Mouse (Mus musculus) activated CD4-positive, CD25-positive, alpha-beta regulatory T cell (primary cell): ENCODE measurements around the gene Riok1. TPM values are rescaled to one million over a fixed set of nuclear protein-coding genes. Genes with fewer than 3 reads are reported as not detected.

Source experiments
- polyA plus RNA-seq, 2 experiments: library from polyadenylated mRNA; unstranded; fragments of 100-300 nt; shearing (Covaris generic); gene quantifications; one replicate each; pipeline ENCODE4 v1.2.1; 2017

Gene Riok1
- polyA plus RNA-seq = 100 to 1,000 TPM in 1 of 2 experiments, 10 to 100 TPM in 1; 86.8 to 116 TPM

DNA sequence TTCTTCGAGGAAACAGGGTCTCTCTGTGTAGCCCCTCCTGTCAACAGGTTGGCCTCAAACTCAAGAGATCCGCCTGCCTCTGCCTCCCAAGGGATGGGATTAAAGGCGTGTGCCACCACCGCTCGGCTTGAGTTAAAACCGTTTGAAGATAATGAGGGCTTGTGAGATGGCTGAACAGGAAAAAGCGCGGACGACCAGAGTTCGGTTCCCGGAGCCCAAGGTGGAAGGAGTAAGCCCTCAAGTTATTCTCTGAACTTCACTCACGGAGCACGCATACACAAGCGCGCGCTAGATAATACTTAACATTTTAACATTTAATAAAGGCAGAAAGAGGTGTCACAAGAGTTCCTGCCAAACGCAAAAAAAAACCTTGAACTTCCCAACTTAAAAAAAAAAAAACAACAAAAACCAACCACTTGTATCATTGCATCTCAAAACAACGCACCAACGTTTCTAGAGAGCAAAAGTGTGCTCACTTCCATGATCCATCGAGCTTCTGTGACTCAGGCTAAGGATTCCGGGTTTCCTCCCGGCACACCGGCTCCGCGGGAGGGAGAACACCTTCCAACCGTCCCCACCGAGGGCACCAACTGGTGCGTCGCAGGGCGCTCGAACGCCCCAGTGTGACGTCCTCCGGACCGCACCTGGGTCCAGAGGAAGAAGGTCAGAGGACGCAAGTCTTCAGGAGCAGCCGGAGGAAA lies at the start of gene Riok1:
Riok1 (plus strand) TSS at position 653 of the 701 bp plus-strand sequence.

DNA sequence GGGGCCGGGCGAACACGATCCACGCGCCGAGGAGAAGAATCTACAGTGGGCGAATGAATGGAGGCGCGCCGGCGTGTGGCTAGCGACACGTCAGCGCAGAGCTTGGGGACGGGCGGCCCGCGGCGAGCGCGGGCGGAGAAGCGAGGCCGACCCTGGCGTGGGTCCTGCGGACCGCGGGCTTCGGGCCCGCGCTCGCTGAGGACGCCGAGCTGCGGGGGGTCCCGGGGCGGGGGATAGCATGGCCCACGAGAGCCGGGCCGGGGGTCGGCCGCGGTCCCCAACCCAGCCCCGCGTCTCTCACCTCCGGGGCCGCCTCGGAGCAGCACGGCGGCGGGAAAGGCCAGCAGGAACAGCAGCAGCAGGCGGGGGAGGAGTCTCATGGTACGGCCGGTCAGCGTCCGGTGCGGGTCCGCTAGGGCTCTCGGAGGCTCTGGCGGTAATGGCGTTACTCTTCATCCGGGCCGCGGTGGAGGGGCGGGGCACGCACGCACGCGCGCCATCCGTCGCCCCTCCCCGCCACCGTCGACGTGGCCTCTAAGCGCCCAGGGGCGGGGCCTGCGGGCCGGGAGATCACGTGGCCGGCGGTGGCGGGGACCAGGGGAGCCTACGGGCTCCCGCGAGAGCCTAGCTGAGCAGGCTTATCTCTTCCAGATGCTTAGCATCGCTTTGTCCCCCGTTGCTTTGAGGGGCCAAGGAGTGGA lies 42.9 kb upstream of the Riok1 start, which contains the start of gene Ssr1:
Ssr1 (minus strand) TSS at position 514 of the 701 bp plus-strand sequence.

DNA sequence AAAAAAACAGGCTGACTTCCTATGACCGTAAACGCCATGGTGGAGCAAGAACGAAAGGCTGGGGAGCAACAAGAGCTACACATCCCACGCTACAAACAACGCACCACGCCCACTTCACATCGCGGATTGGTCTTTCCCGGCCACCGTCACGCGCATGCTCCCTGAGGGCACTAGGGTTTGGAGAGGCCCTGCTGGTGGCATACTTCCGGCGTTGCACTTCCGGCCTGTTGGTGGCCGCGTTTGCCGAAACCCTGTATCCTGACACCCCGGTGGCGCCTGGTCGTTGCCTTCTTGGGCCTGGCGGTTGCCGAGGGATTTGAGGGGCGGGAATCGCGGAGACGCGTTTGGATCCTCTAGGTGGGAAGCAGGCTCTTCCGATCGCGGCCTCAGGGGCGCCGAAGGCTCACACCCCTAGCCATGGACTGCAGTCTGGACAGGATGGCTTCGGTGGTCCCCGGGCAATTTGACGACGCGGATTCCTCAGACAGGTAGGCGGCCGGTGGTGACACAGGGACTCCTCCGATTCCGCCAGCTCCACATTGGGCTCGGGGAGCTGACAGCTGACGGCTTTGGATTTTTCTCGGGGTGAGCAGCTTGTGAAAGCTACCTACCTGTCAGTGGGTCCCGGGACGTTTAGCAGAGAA lies 371 bp downstream of the Riok1 start, which contains the start of gene Cage1:
Cage1 (minus strand) TSS at position 26 of the 644 bp plus-strand sequence.

Other genes with a start within 250 kb of the Riok1 start
- 10 to 100 TPM; 53.6 to 75.1 TPM for gene Ssr1, start 42.8 kb upstream of the Riok1 start, polyA plus RNA-seq
- gene Cage1, start 74 bp downstream of the Riok1 start, polyA plus RNA-seq = 1 to 10 TPM in 1 of 2 experiments, under 1 TPM in 1; 0.92 to 1.3 TPM
- gene Dsp, start 114.3 kb downstream of the Riok1 start, polyA plus RNA-seq = under 1 TPM; 0.10 to 0.33 TPM
- 10 to 100 TPM; 53.7 to 56.3 TPM for gene Snrnp48, start 167.9 kb downstream of the Riok1 start, polyA plus RNA-seq